Mouse (Mus musculus) adrenal gland, adult 2 months (tissue): ENCODE measurements at regions not wholly inside any gene's neighbourhood (a gene's known extent, or its start where the extent isn't known, plus 50 kb on each side); places are given as distances from the start of the nearest gene placed in this dataset.
A peak's percentile ranks its signal among the peaks of the same experiment; 100 is the strongest.

Source experiments
- DNase-seq: peaks from one replicate; pipeline ENCODE4 v3.0.0; 2021

DNA sequence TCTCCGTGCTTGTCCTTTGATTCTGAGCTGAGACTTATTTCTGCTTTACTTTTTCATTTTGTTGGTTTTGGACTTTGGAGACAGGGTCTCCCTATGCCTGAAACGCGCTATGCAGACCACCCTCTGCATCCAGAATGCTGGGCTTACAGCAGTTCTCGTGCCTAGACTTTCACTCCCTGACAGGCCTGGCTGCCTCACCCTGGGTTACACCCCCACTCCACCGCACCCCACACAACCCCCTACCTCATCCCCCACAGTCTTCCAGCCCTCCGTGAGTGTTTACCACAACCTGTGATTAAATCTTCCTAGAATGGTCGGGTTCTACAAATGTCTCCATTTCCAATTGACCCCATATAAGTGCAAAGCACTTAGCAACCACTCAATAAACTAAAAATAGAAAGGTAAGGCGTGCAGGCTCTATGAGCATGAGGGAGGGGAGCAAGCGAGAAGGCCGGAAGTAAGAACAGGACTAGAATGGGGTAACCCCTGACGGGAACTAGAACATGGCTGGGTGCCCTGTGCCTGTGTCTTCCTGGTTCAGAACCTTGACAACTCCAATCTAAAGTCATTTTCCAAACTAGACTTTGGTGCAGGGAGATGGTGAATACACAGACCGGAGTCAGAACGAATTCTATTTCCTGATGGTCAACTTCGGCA lies 131.2 kb upstream of the Lef1 start:
- DNase-seq = no peak

DNA sequence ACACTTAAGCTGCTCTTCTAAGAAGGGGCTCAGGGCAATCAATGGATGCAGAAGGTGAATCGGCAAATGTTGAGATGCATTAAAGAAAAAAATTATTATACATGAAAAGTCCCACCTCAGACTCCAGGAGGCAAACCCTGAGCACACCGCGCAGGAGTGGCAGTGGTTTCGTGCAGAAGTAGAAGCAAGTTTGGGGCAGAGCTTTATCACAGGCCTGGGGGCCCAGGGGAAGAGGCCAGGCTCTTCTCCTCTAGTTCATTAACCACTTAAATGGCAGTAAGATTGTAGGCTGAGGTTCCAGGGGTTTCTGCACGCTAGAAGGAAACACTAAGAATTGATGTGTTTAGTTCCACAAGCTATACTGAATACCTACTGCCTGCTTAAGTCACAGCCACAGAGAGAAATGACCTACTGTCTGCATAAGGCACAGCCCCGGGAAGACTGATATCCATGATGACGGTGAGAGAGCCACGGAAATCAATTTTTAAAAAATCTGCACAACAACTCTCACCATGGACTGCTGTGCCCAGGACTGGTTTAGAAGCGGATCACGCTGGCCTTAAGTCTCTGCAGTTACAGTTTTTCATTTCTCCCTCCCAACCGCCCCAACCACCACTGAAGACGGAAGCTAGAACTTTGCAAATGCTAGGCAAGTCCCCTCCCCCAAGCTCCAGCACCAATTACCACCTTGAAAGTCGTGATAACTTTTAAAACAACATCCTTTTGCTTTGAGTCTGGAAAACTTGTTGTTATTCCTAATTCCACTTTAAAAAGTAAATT lies 132.2 kb upstream of the Lef1 start:
- no peak for DNase-seq

DNA sequence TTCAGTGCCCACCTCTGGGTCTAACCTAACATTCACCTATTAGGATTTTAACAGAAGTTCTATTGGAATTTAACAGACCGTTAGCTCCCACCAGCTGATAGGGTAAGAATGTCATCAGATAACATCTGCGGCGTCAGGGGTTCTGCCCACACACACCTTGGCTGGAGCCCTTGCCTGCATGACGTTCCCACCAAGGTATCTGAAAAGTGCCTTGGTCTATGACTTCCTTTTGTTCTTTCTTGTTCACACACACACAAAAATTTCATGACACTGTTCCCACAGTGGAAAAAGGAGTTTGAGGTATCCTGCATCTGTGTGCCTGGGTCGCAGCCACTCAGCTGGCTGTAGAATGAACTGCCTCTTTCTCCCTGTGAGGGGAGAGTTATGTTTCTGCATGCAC lies 134.1 kb upstream of the Lef1 start:
- no peak for DNase-seq

DNA sequence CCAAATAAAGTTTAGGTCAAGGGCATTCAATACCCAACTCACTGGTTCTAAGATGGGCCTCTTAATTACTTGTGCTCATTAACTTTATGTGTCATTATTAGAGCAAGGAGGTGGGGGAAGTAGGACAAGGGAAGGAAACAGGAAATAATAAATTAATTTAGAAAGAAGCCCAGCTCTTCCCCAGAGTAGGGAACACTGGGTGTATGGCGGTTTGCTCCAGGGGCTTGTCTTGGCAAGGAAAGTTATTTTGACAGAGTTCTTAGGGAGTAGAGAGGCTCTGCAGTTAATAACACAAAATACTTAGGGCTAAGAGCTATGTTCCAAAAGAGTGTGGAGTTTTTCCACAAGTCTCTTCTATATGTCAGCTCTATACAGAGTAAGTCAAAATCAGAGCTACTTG lies 135.0 kb upstream of the Lef1 start:
- DNase-seq = no peak

DNA sequence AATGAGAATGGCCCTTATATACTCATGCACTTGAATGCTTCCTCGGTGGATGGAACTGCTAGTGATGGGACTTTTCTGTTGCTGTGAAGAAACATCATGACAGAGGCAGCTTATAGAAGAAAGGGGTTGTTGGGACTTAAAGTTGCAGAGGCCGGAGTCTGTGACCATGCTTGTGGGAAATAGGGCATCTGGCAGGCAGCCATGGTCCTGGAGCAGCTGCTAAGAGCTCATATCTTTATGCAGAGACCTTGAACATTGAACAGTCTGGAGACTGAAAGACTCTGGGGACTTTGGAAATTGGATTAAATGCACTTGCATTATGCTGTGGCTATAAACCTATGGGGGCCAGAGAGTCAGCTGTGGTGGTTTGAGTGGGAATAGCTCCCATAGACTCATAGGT lies 138.1 kb upstream of the Lef1 start:
- peak; percentile 53 for DNase-seq

DNA sequence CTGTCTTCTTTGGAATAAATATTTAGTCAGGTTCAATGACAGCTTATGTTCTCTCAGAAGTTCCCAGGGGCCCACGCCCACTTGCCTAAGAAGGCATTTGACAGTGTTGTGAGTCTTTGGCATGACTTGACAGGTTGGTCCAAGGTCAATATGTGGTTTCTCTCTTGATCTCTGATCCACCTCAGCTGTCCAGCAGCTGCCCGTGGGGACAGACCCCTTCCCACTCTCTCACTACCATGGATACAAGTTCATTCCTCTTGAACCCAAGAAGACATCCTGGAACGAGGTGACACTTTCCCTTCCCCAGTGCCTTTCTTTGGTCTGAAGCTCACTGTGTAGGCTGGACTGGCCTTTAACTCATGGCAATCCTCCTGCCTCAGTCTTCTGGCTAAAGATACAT lies 145.0 kb upstream of the Lef1 start:
- DNase-seq = no peak

DNA sequence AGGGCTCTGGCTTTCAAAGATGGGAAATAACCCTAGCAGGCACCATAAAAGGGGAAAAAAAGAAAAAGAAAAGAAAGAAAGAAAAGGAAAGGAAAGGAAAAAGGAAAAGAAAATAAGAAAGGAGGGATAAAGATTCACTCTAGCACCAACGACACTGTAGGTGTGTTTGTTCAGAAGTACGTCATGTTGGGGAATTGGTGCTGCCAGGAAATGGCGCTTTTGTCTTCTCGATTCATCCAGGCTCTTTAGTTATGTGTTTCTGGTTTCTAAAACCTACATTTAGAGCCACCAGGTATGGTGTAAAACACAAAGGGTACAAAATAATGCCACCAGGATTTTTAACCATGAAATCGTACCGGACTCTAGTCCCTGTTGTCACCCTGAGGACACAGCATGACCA lies 146.2 kb upstream of the Lef1 start:
- DNase-seq = no peak

DNA sequence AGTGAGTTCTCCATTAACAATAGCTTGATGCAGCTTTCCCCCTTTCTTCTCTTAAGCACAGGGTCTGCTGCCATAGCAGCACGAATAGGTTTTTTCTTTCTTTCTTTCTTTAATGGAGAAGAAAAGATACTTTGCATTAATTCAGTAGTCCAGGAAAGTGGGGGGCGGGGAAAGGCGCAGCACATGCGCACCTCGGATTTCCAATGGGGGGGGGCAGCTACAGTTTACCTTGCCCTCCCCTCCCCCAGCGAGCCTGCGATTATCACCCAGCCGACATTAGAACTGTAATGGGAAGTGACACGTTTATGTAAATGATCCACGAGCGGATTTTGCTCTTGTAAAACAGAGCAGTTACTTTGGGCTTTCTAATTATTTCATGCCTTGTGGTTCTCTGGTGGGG lies 146.6 kb upstream of the Lef1 start:
- no peak for DNase-seq

DNA sequence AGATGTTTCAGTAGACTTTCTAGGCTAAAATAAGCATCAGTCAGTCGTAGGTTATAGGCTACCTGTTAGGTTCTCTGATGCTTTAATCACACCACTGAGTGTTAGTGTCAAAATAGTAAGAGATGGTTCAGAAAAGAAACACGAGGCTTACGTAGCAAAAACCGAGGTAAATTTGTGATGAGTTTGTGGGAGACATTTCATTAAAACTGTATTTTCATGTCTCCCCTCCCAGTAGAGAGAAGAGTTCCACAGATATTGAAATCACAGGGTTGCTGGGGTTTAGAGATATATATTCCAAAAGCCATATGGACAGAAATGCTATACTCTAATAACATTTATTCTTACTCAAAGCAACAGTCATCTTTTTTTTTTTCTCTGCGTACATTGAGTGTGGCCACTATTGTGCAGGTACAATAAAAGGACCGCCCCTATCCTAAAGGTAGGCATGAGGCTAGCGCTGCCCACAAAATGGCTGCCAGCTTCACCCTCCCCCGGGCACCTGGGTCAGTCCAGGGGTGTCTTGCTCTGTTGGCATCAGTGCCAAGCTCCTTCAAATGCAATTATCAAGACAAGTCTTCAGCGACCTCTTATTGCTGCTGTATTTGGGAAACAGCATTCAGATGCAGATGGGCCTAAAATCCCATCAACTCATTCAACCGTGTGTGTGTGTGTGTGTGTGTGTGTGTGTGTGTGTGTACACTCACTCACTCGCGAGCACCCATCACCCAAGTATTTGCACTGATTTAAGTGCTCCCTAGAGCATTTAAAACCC lies 147.4 kb upstream of the Lef1 start:
- no peak for DNase-seq

DNA sequence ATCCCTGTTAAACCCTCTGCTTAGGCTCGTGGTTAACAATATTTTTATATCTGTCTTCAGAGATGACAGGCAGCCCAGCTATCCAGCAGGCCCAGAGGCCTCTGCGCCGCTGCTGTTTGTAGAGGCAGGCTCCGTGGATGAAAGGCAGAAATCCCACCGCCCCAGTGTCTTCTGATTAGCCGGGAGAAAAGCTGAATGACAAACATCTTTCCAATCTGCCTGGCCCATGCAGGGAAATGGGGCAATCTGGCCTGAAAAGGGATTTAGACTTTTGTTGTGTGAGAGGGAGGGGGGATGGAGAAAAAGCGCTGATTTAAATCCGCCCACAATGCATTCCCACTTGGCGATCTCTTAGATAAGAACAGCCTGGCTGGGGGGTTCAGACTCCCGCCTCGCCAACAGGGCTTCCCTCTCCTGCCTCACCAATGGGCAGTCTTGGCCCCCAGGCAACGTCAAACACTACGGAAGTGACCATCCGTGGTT lies 148.1 kb upstream of the Lef1 start:
- DNase-seq = no peak

DNA sequence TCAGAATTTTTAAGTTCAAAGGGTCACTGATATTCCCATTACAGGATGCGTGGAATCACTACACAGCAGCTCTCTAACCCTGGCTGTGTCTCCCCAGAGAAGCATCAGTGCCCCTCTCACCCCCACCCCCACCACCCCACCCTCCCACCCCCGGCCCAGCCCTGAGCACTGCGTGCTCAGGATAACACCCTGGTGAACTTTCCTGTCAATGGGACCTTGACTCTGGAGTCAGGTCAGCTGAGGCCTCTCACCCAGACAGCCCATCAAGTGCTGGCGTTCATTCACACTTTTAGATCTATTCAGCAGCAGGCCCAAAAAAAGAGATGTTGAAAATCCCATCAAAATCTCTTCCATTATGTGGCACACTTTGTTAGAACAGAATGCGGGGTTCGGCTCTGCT lies 148.6 kb upstream of the Lef1 start:
- DNase-seq = no peak

DNA sequence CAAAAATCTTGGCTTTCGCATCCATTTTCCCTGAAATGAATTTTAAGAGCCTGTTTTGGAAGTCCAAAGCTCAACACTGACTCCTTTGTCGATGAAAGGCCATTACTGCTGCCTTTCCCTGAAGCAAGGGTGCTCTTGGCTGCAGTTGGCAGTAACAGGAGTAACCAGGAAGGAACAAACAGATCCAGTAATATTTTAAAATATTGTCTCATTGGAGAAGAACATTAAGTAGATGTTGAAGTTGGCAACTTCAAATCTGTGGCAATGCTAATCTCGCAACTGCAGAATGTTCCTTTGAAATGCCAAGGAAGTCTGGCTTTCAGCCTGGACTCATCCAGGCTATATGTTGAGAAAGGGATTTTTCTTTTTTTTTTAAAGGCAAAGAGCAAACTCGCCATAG lies 154.3 kb upstream of the Lef1 start:
- DNase-seq = no peak

DNA sequence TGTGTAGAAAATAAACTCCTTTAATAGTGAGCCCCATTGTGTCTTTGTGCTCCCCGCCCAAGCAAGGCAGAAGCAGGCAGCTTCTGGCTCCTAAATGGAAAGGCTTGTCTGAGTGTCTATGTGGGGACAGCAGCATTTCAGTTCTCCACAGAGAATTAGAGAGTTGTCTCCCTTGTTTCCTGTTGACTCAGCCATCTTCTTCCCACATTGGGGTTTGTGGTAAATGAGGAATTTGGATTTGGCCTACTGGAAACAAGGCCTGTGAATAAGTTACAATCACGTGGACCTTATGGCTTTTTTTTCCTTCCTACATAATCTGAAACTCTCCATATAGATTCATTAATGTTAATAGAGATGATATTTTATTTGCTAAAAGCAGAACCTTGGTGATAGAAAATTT lies 158.9 kb upstream of the Lef1 start:
- no peak for DNase-seq

DNA sequence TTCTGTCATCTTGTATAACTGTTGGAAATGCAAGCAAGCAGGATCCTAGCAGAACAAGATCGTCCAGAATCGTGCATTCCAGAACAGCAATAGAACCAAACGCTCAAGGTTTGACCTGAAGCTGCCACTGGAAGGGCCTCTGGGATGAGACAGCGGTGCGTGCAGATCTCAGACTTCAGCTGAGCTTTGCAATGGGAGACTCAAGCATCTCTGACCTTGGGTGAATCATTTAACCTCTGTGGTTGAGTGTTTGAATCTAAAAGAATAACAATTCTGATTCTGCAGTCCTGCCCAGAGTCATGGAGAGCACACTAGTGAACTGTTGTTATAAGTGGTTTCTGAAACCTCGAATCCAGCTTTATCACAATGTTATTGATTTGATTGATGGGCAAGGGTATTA lies 159.4 kb upstream of the Lef1 start:
- DNase-seq = peak; percentile 44

DNA sequence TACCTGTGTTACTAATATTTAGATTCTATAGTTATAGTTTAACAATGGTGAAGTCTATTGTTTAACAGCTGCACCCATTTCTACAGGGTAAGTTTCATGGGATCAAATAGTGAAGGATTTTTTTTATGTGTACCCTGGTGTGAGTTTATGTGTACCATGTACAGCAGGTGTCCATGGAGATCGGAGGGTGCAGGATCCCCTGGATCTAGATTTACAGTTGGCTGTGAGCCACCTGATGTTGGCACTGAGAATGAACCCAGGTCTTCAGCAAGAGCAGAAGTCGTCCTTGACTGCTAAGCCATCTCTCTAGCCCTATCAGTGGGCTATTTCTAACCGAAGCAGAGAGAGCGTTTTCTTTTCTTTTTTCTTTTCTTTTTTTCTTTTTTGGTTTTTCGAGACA lies 162.4 kb upstream of the Lef1 start:
- no peak for DNase-seq

DNA sequence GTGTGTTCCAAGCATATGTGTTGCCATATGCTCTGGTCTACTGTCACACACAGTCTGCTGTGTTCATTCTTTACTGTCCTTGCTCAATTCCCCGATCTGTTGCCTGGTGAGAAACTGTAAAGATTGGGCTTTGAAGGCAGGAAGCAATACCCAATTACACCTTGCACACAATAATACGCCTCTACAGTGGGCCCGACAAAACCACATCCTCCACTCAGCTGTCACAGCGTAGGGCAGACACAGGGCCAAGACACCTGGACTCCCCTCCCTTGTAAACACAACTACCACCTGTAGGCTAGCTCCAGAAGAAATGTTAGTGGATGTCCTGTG lies 163.0 kb upstream of the Lef1 start:
- DNase-seq = no peak

DNA sequence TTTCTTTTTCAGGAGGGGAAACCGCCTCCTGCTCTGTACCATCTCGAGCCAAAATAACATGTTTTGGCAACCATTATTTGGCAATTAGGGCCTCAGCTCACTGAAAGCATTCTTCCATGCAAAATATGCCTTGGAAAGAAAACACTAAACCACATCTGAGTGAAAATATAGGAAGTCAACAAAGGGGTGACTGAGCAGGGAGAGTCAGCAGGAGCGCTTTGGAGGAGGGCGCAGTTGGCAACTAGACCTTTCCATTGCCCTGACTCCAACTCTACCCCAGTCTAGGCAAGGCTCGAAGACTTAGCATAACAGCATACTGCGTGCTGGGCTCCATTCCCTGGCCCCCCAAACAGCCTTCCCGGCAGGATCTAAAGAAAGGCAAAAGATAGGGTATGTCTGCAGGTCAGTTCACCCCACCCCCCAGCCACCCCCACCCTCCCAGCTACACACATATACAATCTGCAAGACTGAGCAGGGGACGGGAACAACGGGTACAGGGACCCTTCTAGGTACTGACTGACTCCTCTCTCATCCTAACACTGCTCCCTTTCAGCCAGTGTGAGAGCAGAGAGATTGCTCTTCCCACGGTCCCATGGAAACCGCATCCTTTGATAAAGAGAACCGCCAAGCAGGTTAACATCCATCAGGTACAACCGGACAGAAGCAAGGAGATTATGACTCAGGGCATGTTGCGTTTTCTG lies 163.5 kb upstream of the Lef1 start:
- DNase-seq = no peak

DNA sequence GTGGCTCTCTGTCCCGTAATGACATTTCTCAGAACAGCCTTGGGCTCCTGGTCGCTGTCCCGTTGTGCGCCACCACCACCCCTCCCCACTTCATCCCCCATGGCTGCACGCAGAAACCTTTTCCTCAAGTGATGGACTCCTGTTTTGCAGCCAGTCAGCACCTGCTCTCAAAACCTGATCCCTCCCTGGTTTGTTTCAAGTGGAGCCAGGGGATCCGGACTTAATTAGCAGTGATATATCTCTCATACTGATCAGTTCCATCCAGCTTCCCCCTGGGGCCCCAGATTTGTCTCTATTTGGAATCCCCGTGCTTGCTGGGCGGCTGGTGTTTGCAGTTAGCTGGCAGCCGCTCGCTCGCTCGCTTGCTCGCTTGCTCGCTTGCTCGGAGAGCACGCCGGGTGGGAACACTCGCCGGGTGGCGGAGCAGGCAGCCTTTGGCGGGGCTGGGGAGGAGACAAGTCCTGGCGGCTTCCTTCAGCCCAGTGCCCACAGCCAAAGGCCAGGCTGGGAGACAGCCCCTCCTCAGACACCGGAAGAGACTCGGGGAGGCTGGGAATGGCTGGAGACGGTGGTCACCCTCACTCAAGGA lies 164.3 kb upstream of the Lef1 start:
- DNase-seq = peak; percentile 61

DNA sequence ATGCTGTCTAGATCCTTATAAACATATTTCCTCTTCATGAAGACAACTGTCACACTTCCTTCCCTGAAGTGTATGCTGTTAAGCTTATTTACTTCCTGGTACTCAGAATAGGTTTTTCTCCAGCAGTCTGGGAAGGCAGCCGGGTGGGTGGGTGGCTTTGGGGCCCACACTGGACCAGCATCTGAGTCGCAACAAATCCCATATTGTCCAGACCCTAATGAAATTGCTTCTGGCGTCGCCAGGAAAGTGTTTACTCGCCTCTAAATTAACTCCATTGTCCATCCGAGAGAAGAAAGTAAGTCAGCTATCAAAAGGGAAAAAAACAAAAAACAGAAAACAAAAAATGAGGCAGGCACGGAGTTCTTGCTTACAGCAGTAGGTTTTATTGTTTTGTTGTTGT lies 164.9 kb upstream of the Lef1 start:
- no peak for DNase-seq

DNA sequence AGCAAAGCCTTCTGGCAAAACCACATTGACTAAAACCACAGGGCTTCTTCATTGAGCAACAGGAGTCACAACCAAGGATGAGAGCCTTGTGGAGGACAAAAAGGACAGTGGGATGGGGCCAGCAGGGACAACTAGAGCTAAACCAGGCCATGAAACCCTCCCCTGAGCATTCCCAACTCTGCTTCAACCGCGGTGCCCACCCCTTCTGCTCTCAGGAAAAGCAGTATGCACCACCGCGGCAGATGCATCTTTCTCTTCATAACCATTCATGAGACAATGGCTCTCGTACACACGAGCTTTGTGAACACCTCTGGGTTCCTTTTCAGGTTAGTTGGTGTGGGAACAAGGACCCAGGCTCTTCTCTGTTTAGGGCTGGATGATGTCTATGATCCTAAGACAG lies 166.0 kb upstream of the Lef1 start:
- DNase-seq = no peak

DNA sequence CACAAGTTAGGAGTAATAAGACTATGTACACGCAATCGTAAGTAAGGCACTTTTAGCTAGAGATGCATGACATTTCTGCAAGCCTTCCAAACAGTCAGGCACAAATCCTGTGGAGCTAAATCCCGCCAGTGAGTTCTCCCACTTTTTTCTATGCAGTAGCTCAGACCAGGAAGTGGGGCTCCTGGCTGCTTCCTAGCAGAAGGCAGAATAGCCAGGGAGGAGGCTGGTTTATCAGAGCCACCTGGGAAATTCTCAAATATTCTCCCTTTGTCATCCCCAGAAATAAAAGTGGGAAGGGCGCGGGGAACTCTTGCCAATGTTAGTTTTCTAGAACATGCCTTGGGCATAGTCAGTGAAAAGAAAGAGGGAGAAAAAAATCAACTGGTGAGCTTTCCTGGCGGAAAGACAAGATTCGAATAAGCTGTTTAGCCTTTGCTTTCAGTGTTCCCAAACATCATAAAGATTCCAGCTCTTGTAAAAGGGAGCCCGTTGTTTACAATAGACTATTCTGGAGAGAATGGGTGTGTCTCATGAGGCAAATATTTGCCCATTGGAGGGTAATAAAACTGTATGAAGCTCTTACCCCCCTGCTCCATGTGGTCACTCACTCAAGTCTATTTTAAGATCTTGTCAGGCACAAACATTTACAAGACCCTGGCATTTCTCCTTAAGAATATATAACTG lies 167.2 kb upstream of the Lef1 start:
- no peak for DNase-seq
